Mouse (Mus musculus): ENCODE measurements around the gene Dcun1d5. TPM values are rescaled to one million over a fixed set of nuclear protein-coding genes. Genes with fewer than 3 reads are reported as not detected.
"Not testable (repeated sequence)": the region's sequence is repeated elsewhere in the genome, so short reads cannot be mapped to it uniquely, and the experiment has no call there.

The Dcun1d5 gene
- 118 and 122 TPM in 2 replicates for polyA plus RNA-seq (2015; fragmentation: Nextera tagmentation; extraction: Ambion mirVana)

- Histone ChIP-seq H3K4me2 (peak within 1 kb of the TSS; percentile 72), H3K27me3 (no peaks in the 10 kb centered on the region), H3K4me3 (peak within 1 kb of the TSS; percentile 95), H3K36me3 (0 out of 2 replicates have a peak, but pooled peaks cover 2% of the 10 kb centered on the region), H3K9ac (peak within 1 kb of the TSS; percentile 87), H3K4me1 (peaks cover 16% of the 10 kb centered on the region), H3K27ac (peak within 1 kb of the TSS; percentile 97), H3K9me3 (no peaks in the 10 kb centered on the region)
- peak; percentile 99 for ATAC-seq (ENCODE audit: borderline replicate concordance, extremely low read depth, low FRiP score, low TSS enrichment)
- WGBS, result under 1% methylated on average over 61 of the region's 62 CpGs
Measured at GRCm38 (mm10) chr9:7184172-7184896, at the start of gene Dcun1d5, which contains the start of gene Dync2h1. Gene Dcun1d5, plus strand, starts transcription at chr9:7184520. Gene Dync2h1, minus strand, starts transcription at chr9:7184446.

GRCm38 (mm10) chr9:7154391-7154790 lies 29.9 kb upstream of the Dcun1d5 start:
- 84% methylated on average over 2 of the region's 2 CpGs for WGBS
- no peaks in the 10 kb centered on the region for H3K4me1 ChIP-seq
- H3K4me2 ChIP-seq, result no peak overlapping the region
- no peak overlapping the region for H3K4me3 ChIP-seq
- no peaks in the 10 kb centered on the region for H3K27me3 ChIP-seq
- no peak for ATAC-seq (ENCODE audit: borderline replicate concordance, extremely low read depth, low FRiP score, low TSS enrichment)
- no peak overlapping the region for H3K9ac ChIP-seq
- H3K36me3 ChIP-seq, result peaks cover 9% of the 10 kb centered on the region; the same call in 1 of the 2 replicates
- H3K9me3 ChIP-seq, result no peaks in the 10 kb centered on the region
- H3K27ac ChIP-seq, result no peak overlapping the region

GRCm38 (mm10) chr9:7158605-7159004 lies 25.7 kb upstream of the Dcun1d5 start:
- Histone ChIP-seq H3K9me3 (no peaks in the 10 kb centered on the region), H3K4me2 (no peak overlapping the region), H3K9ac (no peak overlapping the region), H3K27ac (no peak overlapping the region), H3K4me3 (no peak overlapping the region), H3K4me1 (no peaks in the 10 kb centered on the region), H3K27me3 (no peaks in the 10 kb centered on the region), H3K36me3 (peaks cover 17% of the 10 kb centered on the region; the same call in 1 of the 2 replicates)
- 86% methylated on average over 7 of the region's 7 CpGs for WGBS
- no peak for ATAC-seq (ENCODE audit: borderline replicate concordance, extremely low read depth, low FRiP score, low TSS enrichment)

GRCm38 (mm10) chr9:7159718-7160117 lies 24.6 kb upstream of the Dcun1d5 start:
- Histone ChIP-seq H3K9ac (no peak overlapping the region), H3K4me3 (no peak overlapping the region), H3K4me2 (no peak overlapping the region), H3K27me3 (no peaks in the 10 kb centered on the region), H3K9me3 (no peaks in the 10 kb centered on the region), H3K4me1 (no peaks in the 10 kb centered on the region), H3K27ac (no peak overlapping the region), H3K36me3 (peaks cover 17% of the 10 kb centered on the region; the same call in 1 of the 2 replicates)
- WGBS, result 79% methylated on average over 3 of the region's 3 CpGs
- no peak for ATAC-seq (ENCODE audit: borderline replicate concordance, extremely low read depth, low FRiP score, low TSS enrichment)

GRCm38 (mm10) chr9:7160688-7161087 lies 23.6 kb upstream of the Dcun1d5 start:
- Histone ChIP-seq H3K36me3 (peaks cover 17% of the 10 kb centered on the region; the same call in 1 of the 2 replicates), H3K27ac (no peak overlapping the region), H3K4me3 (no peak overlapping the region), H3K4me1 (no peaks in the 10 kb centered on the region), H3K27me3 (no peaks in the 10 kb centered on the region), H3K4me2 (no peak overlapping the region), H3K9me3 (no peaks in the 10 kb centered on the region), H3K9ac (no peak overlapping the region)
- WGBS, result 92% methylated on average over 5 of the region's 5 CpGs
- no peak for ATAC-seq (ENCODE audit: borderline replicate concordance, extremely low read depth, low FRiP score, low TSS enrichment)

GRCm38 (mm10) chr9:7167339-7167998 lies 16.9 kb upstream of the Dcun1d5 start:
- H3K36me3 ChIP-seq, result no peaks in the 10 kb centered on the region
- no peaks in the 10 kb centered on the region for H3K9me3 ChIP-seq
- no peaks in the 10 kb centered on the region for H3K27me3 ChIP-seq
- H3K4me3 ChIP-seq, result no peak overlapping the region
- ATAC-seq (ENCODE audit: borderline replicate concordance, extremely low read depth, low FRiP score, low TSS enrichment), result no peak
- WGBS, result 84% methylated on average over 6 of the region's 6 CpGs
- no peak overlapping the region for H3K4me2 ChIP-seq
- H3K27ac ChIP-seq, result no peak overlapping the region
- no peaks in the 10 kb centered on the region for H3K4me1 ChIP-seq
- no peak overlapping the region for H3K9ac ChIP-seq

GRCm38 (mm10) chr9:7173756-7174155 lies 10.6 kb upstream of the Dcun1d5 start:
- Histone ChIP-seq H3K27me3 (no peaks in the 10 kb centered on the region), H3K4me1 (0 out of 2 replicates have a peak, but pooled peaks cover 6% of the 10 kb centered on the region), H3K36me3 (no peaks in the 10 kb centered on the region), H3K9me3 (no peaks in the 10 kb centered on the region), H3K4me2 (no peak overlapping the region), H3K4me3 (no peak overlapping the region), H3K9ac (no peak overlapping the region), H3K27ac (no peak overlapping the region)
- 96% methylated on average over 1 of the region's 1 CpGs for WGBS
- no peak for ATAC-seq (ENCODE audit: borderline replicate concordance, extremely low read depth, low FRiP score, low TSS enrichment)

GRCm38 (mm10) chr9:7176618-7177610 lies 7.4 kb upstream of the Dcun1d5 start:
- peak overlapping the region; percentile 71 for H3K4me2 ChIP-seq
- H3K9ac ChIP-seq, result peak overlapping the region; percentile 51
- ATAC-seq (ENCODE audit: borderline replicate concordance, extremely low read depth, low FRiP score, low TSS enrichment), result peak; percentile 97
- H3K9me3 ChIP-seq, result no peaks in the 10 kb centered on the region
- no peaks in the 10 kb centered on the region for H3K27me3 ChIP-seq
- peak overlapping the region; percentile 47 for H3K4me3 ChIP-seq
- no peak overlapping the region for H3K27ac ChIP-seq
- H3K4me1 ChIP-seq, result 0 out of 2 replicates have a peak, but pooled peaks cover 6% of the 10 kb centered on the region
- H3K36me3 ChIP-seq, result 0 out of 2 replicates have a peak, but pooled peaks cover 2% of the 10 kb centered on the region
- WGBS, result 10% methylated on average over 41 of the region's 41 CpGs

- WGBS, result under 1% methylated on average over 25 of the region's 31 CpGs
- H3K9ac ChIP-seq, result peak overlapping the region; percentile 87
- H3K4me3 ChIP-seq, result peak overlapping the region; percentile 95
- ATAC-seq (ENCODE audit: borderline replicate concordance, extremely low read depth, low FRiP score, low TSS enrichment), result peak; percentile 84
- H3K27me3 ChIP-seq, result no peaks in the 10 kb centered on the region
- peak overlapping the region; percentile 97 for H3K27ac ChIP-seq
- H3K4me2 ChIP-seq, result peak overlapping the region; percentile 72
- H3K4me1 ChIP-seq, result peaks cover 16% of the 10 kb centered on the region
- no peaks in the 10 kb centered on the region for H3K9me3 ChIP-seq
- peaks cover 3% of the 10 kb centered on the region; the same call in 1 of the 2 replicates for H3K36me3 ChIP-seq
Measured at GRCm38 (mm10) chr9:7184897-7185291, 574 bp downstream of the Dcun1d5 start.

- not testable (repeated sequence) for H3K27ac ChIP-seq; H3K4me3 ChIP-seq; ATAC-seq (ENCODE audit: borderline replicate concordance, extremely low read depth, low FRiP score, low TSS enrichment); H3K27me3 ChIP-seq; H3K4me2 ChIP-seq; H3K9ac ChIP-seq; H3K9me3 ChIP-seq; H3K36me3 ChIP-seq; H3K4me1 ChIP-seq
- WGBS, result 87% methylated on average over 3 of the region's 3 CpGs
Measured at GRCm38 (mm10) chr9:7190694-7191093, 6.4 kb downstream of the Dcun1d5 start.

GRCm38 (mm10) chr9:7216240-7216639 lies 31.9 kb downstream of the Dcun1d5 start:
- no peaks in the 10 kb centered on the region for H3K4me1 ChIP-seq
- ATAC-seq (ENCODE audit: borderline replicate concordance, extremely low read depth, low FRiP score, low TSS enrichment), result no peak

More at GRCm38 (mm10) chr9:7216240-7216639, 31.9 kb downstream of the Dcun1d5 start:
- H3K9ac ChIP-seq, result no peak overlapping the region
- WGBS, result 37% methylated on average over 2 of the region's 2 CpGs
- peaks cover 8% of the 10 kb centered on the region; the same call in 1 of the 2 replicates for H3K36me3 ChIP-seq
- no peak overlapping the region for H3K4me3 ChIP-seq
- H3K27ac ChIP-seq, result no peak overlapping the region
- H3K4me2 ChIP-seq, result no peak overlapping the region
- no peaks in the 10 kb centered on the region for H3K27me3 ChIP-seq
- H3K9me3 ChIP-seq, result no peaks in the 10 kb centered on the region
